Mouse (Mus musculus) stomach, postnatal 0 days (tissue): ENCODE data around the gene Sgsm3. TPM values are rescaled to one million over a fixed set of nuclear protein-coding genes. Genes with fewer than 3 reads are reported as not detected.

ENCODE experiments used
- ATAC-seq: fragments of 200-750 bp; cut with Nextera tagmentation; 2 replicates; pipeline ENCODE4 v1.8.0; 2017; ENCODE audit not compliant: low FRiP score, low TSS enrichment
- DNase-seq: peaks from one replicate; pipeline ENCODE4 v3.0.0-alpha.2; 2016; ENCODE audit warnings: low spot score
- H3K27ac ChIP-seq: fragments of 300-500 bp; sonication (generic); replicated peaks from 2 replicates; pipeline ENCODE4 v1.5.1; 2014; ENCODE audit warnings: mild to moderate bottlenecking, control low read depth
- H3K27me3 ChIP-seq: fragments of 300-500 bp; sonication (generic); 2 replicates; pipeline ENCODE4 v1.6.1; 2014; ENCODE audit warnings: low read length; ENCODE audit not compliant: control insufficient read depth, insufficient read depth
- H3K36me3 ChIP-seq: fragments of 300-500 bp; sonication (generic); 2 replicates; pipeline ENCODE4 v1.6.1; 2014; ENCODE audit warnings: low read length, mixed read lengths; ENCODE audit not compliant: control insufficient read depth, insufficient read depth
- H3K4me1 ChIP-seq: fragments of 300-500 bp; sonication (generic); replicated peaks from 2 replicates; pipeline ENCODE4 v1.6.1; 2014; ENCODE audit warnings: antibody characterized with exemption; ENCODE audit not compliant: control insufficient read depth, insufficient read depth
- H3K4me2 ChIP-seq: fragments of 300-500 bp; sonication (generic); replicated peaks from 2 replicates; pipeline ENCODE4 v1.6.1; 2014; ENCODE audit warnings: low read depth, mild to moderate bottlenecking, control low read depth, moderate library complexity
- H3K4me3 ChIP-seq: fragments of 300-500 bp; sonication (generic); 2 replicates; pipeline ENCODE4 v1.5.1; 2014; ENCODE audit warnings: low read depth, low read length, control low read depth
- H3K9ac ChIP-seq: fragments of 300-500 bp; sonication (generic); 2 replicates; pipeline ENCODE4 v1.6.1; 2014; ENCODE audit warnings: mild to moderate bottlenecking, low read length, control low read depth, mixed read lengths
- H3K9me3 ChIP-seq: fragments of 300-500 bp; sonication (generic); 2 replicates; pipeline ENCODE4 v1.6.1; 2016; ENCODE audit warnings: low read length; ENCODE audit not compliant: control insufficient read depth
- CTCF ChIP-seq: IDR thresholded peaks from 2 replicates; pipeline ENCODE4 v1.5.1; 2016; ENCODE audit warnings: antibody characterized with exemption, low read depth, mild to moderate bottlenecking, moderate library complexity
- EP300 ChIP-seq: optimal IDR thresholded peaks from 2 replicates; pipeline ENCODE3; 2016; ENCODE audit warnings: antibody characterized with exemption
- WGBS: fragments of 180-500 bp; shearing (Covaris S2); extraction: QIAGEN DNeasy Blood & Tissue Kit; methylation state at CpG from one replicate; pipeline ENCODE4 v1.1.7; 2014; 5-methylcytosine and 5-hydroxymethylcytosine counted together
- polyA plus RNA-seq: library from polyadenylated mRNA; unstranded; fragments of >200 nt; fragmentation: Nextera tagmentation; extraction: Ambion mirVana; gene quantifications from 2 replicates; pipeline ENCODE4 v1.2.1, GENCODE M21; 2015

The Sgsm3 gene
- polyA plus RNA-seq, 1 experiment from 2014 or later, result 44.8 TPM

DNA sequence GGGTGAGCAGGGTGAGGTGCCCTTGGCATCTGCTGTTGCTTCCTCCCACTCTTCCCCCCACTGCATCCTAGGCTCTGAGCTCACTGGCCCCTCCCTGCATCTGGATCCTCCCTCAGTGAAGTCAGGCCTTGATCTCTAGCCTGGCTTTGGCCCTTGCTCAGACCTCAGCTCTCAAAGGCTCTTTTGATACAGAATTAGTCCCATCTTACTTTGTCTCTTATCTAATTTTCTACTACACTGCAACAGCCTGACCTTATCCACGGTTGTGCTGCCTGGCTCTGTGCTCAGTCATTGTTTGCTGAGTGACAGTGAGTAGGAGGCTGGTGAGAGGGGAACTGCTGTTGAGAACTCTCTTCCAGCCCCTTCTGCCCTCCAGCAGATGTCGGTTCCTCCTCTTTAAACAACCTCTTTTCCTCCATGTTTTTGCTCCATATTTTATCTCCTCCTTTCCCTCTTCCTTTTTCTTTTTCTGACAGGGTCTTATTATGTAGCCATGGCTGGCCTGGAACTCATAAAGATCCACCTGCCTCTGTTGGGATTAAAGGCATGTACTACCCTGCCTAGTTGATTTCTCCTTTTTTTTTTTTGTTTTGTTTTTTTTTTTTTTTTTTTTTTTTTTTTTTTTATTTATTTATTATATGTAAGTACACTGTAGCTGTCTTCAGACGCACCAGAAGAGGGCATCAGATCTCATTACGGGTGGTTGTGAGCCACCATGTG lies 23.0 kb downstream of the Sgsm3 start:
- TF ChIP-seq CTCF (no peak), EP300 (no peak)
- Histone ChIP-seq H3K27me3 (no peaks in the 10 kb centered on the region), H3K27ac (peak overlapping the region; percentile 56; the same call in 1 of the 2 replicates), H3K9ac (no peak overlapping the region), H3K4me2 (no peak overlapping the region), H3K4me1 (no peaks in the 10 kb centered on the region; the same call in 1 of the 2 replicates), H3K4me3 (no peak overlapping the region), H3K9me3 (no peaks in the 10 kb centered on the region), H3K36me3 (no peaks in the 10 kb centered on the region; the same call in 1 of the 2 replicates)
- peak; percentile 61; the same call in 1 of the 2 replicates for ATAC-seq
- 21% methylated on average over 2 of the region's 4 CpGs for WGBS
- no peak for DNase-seq

DNA sequence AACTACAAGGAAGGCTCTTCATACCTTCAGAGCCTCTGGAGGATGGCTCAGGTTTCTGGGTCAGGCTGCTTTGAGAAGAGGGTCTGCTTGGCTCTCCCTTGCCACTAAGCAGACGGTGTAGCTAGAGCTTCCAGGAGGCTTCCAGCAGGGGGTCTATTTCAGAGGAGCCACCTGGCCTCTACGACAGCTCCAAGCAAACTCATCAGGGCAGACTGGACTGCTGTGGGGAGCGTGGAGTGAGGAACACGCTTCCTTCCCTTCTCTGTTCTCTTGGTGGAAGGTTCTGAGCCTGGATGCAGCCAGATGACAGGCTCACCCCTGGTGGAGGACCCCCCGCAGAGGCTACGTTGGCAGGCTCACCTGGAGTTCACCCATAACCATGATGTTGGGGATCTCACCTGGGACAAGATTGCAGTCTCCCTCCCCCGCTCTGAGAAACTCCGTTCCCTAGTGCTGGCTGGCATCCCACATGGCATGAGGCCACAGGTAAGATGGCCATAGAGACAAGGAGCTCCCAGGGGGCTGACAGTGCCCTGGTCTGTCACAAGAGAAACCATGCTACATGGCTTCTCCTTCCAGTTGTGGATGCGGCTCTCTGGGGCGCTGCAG lies 28.7 kb downstream of the Sgsm3 start:
- Histone ChIP-seq H3K9me3 (no peaks in the 10 kb centered on the region), H3K9ac (no peak overlapping the region), H3K4me3 (no peak overlapping the region), H3K27ac (no peak overlapping the region), H3K27me3 (no peaks in the 10 kb centered on the region), H3K4me2 (no peak overlapping the region), H3K4me1 (no peaks in the 10 kb centered on the region), H3K36me3 (peaks cover 19% of the 10 kb centered on the region)
- no peak for ATAC-seq
- DNase-seq, result no peak
- WGBS, result 81% methylated on average over 10 of the region's 10 CpGs
- TF ChIP-seq EP300 (no peak), CTCF (no peak)

DNA sequence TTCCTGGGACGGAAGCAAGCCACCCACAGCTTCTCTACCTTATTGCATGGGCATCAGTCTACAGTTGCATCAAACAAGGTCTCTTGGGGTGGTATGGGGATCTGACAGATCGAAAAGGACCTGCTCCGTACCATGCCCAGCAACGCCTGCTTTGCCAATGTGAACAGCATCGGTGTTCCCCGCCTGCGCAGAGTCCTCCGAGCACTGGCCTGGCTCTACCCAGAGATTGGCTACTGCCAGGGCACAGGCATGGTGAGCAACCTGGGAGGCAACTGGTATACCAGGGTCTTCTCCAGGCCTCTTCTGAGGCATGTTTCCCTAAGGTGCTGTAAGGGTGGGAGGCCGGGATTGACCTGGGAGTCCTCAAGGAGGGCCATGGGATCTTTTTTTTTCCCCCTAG lies 29.8 kb downstream of the Sgsm3 start:
- 98% methylated on average over 9 of the region's 9 CpGs for WGBS
- H3K27me3 ChIP-seq, result no peaks in the 10 kb centered on the region
- H3K9ac ChIP-seq, result no peak overlapping the region
- no peak overlapping the region for H3K4me3 ChIP-seq
- no peak overlapping the region for H3K4me2 ChIP-seq
- no peak for DNase-seq
- H3K9me3 ChIP-seq, result no peaks in the 10 kb centered on the region
- no peak for ATAC-seq
- peaks cover 26% of the 10 kb centered on the region for H3K36me3 ChIP-seq
- H3K27ac ChIP-seq, result no peak overlapping the region
- H3K4me1 ChIP-seq, result no peaks in the 10 kb centered on the region
- no peak for TF ChIP-seq EP300
- no peak for TF ChIP-seq CTCF

DNA sequence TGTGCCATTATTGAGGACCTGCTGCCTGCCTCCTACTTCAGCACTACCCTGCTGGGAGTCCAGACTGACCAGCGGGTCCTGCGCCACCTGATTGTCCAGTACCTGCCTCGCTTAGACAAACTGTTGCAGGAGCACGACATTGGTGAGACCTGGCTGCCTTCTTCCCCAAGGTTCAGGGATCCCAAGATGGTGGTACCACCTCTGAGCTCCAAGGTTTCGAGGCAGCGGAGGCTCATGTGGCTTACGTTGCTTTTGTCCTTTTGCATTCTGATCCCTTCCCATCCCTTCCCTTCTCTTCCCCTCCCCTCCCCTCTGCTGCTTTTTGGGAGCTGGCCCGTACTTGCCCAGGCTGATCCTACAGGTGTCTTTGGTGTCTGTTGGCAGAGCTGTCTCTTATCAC lies 30.3 kb downstream of the Sgsm3 start:
- Histone ChIP-seq H3K4me1 (no peaks in the 10 kb centered on the region), H3K27me3 (no peaks in the 10 kb centered on the region), H3K9me3 (no peaks in the 10 kb centered on the region), H3K4me2 (no peak overlapping the region), H3K36me3 (peaks cover 31% of the 10 kb centered on the region), H3K4me3 (no peak overlapping the region), H3K27ac (no peak overlapping the region), H3K9ac (no peak overlapping the region)
- 84% methylated on average over 8 of the region's 8 CpGs for WGBS
- ATAC-seq, result no peak
- TF ChIP-seq CTCF, result no peak
- no peak for TF ChIP-seq EP300
- no peak for DNase-seq

DNA sequence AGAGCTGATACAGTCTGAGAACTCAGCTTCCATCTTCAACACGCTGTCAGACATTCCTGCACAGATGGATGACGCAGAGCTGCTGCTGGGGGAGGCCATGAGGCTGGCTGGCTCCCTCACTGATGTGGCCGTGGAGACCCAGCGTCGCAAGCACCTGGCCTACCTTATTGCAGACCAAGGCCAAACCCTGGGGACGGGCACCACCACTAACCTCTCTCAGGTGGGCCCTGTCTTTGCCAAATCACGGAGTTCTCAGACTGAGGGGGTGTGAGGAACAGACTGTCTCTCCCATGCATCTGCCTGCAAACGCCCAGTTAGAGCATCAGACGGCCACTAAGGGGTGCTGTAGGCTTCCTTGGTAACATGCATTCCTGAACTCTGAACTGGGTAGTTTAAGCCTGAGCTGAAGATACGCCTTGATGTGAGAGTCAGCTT lies 31.1 kb downstream of the Sgsm3 start:
- no peak for ATAC-seq
- H3K9ac ChIP-seq, result no peak overlapping the region
- no peak overlapping the region for H3K4me3 ChIP-seq
- no peak for TF ChIP-seq EP300
- TF ChIP-seq CTCF, result peak; percentile 72
- DNase-seq, result no peak
- 61% methylated on average over 10 of the region's 10 CpGs for WGBS
- H3K4me1 ChIP-seq, result no peaks in the 10 kb centered on the region
- H3K4me2 ChIP-seq, result no peak overlapping the region
- H3K36me3 ChIP-seq, result peaks cover 39% of the 10 kb centered on the region
- no peak overlapping the region for H3K27ac ChIP-seq
- H3K9me3 ChIP-seq, result no peaks in the 10 kb centered on the region
- no peaks in the 10 kb centered on the region for H3K27me3 ChIP-seq

DNA sequence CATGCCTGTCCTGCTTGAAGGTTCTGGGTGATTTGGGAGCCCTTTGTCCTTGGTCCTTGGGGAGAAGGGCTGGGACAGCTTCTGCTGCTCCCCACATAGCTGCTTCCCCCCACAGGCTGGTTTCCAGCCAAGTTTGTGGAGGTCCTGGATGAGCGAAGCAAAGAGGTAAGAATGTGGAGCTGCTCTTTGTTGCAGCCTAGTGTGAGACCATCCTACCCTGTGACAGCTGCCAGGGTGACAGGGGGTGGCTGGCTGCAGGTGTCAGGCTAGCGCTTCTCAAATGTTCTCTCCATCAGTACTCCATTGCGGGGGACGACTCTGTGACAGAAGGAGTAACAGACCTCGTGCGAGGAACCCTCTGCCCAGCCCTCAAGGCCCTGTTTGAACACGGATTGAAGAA lies 32.5 kb downstream of the Sgsm3 start:
- Histone ChIP-seq H3K36me3 (peaks cover 45% of the 10 kb centered on the region), H3K27me3 (no peaks in the 10 kb centered on the region), H3K4me3 (no peak overlapping the region), H3K9ac (no peak overlapping the region), H3K4me2 (no peak overlapping the region), H3K9me3 (no peaks in the 10 kb centered on the region), H3K4me1 (no peaks in the 10 kb centered on the region), H3K27ac (no peak overlapping the region)
- WGBS, result 69% methylated on average over 7 of the region's 7 CpGs
- ATAC-seq (no peak), DNase-seq (no peak)
- no peak for TF ChIP-seq EP300
- no peak for TF ChIP-seq CTCF
